Mouse (Mus musculus) gastrocnemius, postnatal 10 days (tissue): ENCODE results near the gene Nup50. TPM values are rescaled to one million over a fixed set of nuclear protein-coding genes. Genes with fewer than 3 reads are reported as not detected.
A peak's percentile ranks its signal among the peaks of the same experiment; 100 is the strongest.

Experiments used
- DNase-seq: peaks from one replicate; pipeline ENCODE4 v3.0.0; 2021; ENCODE audit warnings: mixed read lengths
- total RNA-seq, 2 experiments: library from RNA; stranded (reverse); gene quantifications; 2 replicates each; pipeline ENCODE4 v1.2.3; 2021

The Nup50 gene
- total RNA-seq, 2 experiments from 2014 or later, result 14.5 to 17.9 TPM

DNA sequence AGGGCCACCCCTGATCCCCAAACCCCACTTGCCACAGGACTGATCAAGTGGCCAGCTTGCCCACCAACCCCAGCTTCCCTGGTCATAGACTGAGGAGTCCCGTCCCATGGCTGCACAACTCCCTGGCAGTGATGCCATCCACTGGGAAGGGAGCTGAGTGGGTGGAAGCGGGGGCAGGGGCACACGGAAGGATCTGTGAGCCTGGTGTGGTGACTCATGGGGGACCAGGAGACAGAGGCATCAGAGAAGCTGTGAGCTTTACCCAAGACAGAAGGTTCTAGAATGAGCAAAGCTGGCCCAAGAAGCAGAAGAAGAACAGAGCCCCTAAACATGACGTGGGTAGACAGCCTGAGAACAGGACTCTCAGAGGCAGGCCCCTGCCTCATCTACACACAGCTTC lies 26.8 kb downstream of the Nup50 start:
- DNase-seq, result no peak

DNA sequence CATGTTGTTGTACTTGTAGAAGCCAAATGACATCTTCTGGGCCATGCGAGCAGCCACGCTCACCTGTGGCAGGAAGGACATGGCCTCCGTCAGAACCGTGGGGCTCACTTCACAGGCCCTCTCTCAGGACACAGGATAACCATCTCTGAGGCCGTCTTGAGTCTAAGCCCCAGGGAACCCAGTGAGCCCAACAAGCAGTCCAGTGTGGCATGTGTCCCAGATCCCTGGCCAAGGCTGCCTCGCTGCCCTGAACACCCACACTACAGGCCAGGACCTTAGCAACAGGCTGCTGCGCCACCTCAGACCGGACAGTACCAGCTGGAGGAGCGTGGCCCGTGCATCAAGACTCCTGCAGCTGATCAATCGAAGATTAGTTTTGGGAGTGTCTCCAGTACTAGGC lies 30.0 kb downstream of the Nup50 start:
- no peak for DNase-seq

DNA sequence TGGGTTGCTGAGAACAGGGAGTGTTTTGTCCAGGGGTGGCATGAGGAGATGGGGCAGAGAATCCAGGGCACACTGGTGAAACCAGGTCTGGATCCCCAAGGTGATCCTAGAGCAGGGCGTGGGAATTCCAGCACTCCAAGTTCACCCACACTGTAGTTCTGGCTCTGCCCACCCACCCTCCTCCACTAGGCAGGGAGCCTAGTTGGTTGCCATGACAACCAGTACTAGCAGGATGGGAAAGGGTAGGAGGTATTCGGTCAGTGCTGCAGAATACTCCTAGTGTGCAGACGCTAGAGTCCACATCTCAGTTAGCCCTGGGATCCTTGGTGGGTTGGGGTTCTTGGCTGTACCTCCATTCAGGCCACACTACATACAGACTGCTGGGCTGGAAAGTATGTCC lies 34.6 kb downstream of the Nup50 start:
- no peak for DNase-seq

DNA sequence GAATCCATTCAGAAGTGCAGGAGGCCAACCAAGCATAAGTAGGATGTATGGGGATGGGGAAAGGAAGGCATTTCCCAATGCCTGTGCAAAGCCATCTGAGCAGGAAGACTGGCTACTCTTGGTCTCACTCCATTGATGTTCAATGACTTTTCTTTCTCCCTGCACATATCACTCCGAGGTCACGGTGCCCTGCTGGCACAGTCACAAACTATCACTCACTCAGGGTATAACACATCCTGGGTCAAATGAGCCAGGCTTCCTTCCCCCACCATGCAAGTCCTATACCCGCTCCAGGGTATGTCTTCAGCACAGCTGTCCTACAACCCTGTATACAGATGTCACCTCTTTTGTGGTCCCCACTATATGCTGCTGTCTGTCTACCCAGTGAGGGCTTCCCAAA lies 35.1 kb downstream of the Nup50 start:
- no peak for DNase-seq

DNA sequence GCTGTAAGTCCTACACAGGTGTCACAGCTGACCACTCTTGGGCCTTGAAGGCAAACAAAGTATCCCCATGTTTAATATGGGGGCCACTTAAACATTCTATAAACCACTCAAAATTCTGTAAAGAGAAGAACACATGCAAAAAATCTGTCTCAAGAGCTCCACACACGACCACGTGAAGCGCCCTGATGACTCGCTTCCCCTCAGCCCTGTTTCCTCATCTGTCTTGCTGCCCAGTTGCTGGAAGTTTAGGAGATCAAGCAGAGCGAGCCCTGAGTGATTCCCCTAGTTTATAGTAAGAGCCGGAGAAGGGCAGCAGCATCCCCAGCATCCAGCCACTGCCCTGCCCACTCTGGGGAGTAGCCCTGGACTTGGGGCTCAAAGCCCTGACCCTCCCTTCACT lies 36.7 kb downstream of the Nup50 start:
- no peak for DNase-seq

DNA sequence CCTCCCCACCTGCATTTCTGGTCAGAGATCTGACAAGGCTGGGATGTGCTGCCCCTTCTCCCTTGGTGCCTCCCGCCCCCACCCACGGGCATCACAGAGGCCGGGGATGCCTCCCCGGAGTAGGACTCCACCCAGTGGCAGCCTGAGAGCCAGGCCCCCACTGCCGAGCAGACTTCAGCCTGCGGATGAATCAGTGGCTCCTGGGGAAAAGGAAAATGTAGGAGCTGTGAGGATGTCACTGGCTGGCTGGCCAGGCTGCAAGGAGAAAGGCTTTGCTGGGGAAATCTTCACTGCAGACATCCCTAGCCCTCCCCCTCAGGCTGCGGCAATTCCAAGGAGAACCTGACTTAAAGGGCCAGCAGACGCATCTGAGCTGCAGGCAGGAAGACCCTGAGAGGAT lies 37.5 kb downstream of the Nup50 start:
- peak; percentile 25 for DNase-seq

DNA sequence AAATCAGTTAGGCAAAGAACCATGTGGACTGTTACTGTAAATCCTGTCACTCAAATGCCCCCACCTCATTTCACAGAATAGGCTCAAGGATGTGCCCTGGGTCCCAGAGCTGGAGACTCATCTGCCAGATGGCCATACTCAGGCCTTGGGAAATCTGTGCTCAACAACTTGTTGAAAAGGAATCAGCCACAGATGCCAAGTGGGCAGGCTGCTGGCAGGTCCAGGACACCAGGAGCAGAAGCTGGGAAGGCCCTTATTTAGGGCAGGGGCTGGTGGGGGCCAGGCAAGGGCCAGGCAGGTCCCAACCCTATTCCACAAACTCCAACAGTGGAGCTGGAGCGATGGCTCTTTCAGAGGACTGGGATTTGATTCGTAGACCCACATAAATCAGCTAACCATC lies 39.3 kb downstream of the Nup50 start:
- DNase-seq, result no peak

DNA sequence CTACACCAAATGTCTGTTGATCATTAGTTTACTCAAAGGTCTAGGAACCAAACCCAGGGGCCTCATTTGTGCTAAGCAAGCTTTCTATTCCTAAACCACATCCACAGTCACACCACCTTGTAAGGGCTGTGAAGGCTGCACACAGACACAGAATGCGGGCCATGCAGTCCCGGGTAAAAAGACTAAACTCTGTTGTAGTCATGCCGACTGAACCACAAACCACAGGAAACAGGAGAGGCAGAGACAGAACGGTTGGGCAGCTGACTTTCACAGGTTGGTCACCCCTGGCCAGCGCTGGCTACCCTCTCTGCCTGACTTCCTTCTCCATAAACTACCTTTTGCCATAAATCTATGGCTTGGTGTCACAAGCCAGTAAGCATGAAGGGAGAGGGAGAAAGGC lies 41.6 kb downstream of the Nup50 start:
- no peak for DNase-seq

DNA sequence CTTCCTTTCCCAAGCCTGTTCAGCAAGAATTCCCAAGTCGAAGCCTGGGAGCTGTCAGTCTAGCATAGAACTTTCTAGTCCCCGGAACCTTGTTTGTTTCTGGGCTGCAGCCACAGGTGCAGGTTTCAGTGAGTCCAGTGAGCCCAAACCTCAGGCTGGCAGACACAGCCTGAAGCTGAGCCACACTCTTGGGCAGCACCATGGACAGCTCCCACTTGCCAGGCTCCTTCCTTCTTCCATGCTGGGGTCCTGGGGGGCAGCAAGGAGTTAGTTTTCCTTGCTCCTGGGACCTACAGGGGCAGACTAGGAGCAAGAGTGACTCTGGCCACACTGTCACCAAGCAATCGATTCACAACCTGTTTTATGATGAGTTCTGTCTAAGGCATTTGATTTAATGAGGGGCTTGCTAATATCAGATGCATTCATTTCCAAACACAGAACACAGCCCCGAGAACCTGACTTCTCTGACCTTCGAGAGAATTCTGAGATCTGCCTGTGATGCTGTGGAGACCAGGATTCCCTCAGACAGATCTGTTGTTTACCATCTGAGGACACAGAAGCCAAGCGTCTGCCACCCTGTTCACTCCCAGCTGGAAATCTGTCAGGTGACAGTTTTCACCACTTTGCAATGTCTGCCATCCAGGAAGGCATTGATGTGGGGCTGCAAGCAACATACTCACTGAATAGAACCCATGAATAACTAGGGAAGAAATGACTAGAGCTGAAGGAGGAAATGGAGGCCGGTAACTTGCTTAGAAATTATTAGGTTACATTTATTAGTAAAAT lies 42.6 kb downstream of the Nup50 start:
- peak; percentile 73 for DNase-seq

DNA sequence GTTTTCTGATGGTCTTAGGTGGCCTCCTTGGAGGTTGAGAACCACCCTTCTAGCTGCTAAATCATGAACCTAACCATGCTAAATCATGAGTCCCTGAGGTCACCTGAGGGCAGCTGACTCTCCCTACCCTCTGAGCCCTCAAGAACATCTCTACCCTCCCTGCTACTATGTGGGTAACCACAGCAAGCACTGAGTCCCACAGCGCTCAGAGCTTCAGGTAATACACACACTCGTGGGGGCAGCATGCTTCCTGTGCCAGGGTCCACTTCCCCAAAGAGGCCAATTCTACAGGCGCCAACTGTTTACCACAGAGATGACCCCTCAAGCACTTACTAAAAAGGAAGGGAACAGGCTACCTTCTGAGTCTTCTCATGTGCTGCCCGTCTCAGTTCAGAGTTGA lies 45.3 kb downstream of the Nup50 start:
- DNase-seq, result no peak

DNA sequence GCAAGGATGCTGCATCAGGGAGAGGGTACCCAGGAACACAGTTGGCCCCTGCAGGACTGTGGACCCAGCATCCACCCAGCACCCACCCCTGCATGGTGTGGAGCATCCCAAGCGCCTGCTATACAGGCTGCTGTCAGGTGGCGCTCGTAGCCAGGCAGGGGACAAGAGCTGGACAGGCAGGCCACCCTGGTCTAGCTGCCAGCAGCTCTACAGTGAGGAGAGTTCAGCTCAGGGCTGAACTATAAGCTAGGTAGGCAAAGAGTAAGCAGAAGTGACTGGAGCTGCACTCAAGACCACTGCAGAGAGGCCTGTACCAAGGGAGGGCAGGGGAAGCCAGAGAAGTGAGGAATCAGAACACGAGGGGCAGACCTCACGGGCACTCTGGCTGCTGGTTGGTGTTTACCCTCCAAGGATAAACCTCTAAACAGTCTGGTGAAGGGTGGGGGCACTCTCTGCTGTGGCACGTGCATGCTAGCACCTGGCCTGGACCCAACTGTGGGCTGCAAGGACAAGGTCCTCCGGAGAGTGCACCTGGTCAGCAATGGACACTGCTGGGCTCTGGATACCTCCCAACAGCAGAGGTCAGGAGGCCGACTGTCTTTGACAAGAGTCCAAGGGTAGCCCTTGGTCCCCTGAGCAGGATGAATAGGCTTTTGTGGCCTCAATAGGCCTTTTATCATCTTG lies 49.8 kb downstream of the Nup50 start:
- DNase-seq, result no peak

DNA sequence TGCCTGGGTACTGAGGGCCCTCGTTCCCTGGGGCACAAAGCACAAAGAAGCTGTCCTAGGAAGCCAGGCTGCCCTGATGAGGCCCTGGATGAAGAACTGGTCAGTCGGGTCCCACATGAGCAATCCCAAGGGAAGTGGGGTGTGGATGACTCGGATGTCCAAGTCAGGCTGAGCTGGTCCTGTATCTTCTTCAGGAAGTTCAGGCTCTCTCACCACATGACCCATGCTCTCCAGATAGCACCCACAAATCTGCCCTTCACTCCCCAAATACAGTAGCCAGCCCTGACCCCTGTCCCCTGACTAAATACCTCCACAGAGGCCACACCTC lies 50.3 kb downstream of the Nup50 start:
- DNase-seq, result no peak

DNA sequence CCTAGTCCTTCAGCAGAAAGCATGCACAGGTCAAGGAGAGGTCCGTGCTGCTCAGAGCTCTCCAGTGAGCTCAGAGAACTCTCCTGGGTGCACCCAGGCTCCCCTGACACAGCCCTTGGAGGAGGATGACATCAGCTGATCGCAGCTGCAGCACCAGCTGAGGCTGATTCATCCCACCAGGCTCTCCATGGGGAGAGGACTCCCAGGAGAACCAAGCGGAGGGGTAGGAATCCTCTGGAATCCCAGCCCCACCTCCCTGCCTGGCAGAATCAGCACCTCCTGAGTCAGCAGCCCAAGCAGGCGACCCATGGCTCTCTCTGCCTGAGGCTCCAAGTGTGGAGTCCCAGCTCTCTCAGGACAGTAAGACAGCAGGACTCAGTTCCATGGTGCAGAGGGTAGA lies 52.5 kb downstream of the Nup50 start:
- no peak for DNase-seq

DNA sequence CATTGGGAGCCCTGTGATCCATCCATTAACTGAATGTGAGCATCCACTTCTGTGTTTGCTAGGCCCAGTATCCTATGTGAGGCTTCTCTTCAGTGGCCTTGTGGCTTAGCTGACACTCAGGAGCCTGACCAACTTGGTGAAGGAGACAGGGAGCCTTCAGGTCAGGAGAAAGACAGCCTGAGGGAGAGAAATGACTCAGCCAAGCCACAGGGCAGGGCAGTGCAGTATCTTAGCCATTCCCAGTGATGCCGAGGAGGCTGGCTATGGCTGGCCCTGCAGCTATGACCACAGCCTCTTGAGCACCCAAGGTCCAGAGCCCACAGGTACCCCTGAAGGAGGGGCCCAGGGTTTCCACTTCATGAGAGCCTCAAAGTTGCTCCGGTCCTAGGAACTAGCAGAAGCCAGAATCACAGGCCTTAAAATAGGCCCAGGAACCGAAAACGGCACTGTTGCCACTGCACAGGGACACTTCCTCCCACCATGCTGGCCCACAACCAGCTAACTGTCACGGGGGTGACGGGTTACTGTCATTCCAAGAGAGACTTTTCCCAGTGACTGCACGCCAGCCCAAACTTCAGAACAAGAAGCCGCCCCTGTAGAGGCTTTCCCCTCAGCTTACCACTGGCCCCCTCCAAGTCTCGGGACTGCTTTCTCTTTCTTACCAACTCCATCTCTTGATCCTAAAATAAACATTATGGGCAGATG lies 58.5 kb downstream of the Nup50 start:
- DNase-seq, result no peak

DNA sequence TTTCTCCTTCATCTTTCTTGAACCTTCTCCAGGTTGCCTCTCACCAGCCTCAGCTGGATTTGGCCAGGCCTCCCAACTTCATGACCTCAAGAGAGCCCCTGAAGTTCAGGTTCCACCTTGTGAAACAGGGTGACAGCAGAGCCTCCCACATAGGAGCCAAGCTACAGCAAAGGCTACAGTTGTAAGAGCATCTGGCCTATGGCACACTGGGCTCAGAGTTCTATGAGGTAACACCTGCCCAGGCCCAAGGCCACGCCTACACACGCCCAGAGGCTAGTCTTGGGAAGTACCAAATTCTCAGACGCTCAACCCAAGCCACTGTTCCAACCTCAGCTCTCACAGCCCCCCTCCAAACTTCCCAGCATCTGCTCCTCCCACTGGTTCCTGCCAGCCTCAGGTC lies 59.7 kb downstream of the Nup50 start:
- DNase-seq, result no peak

DNA sequence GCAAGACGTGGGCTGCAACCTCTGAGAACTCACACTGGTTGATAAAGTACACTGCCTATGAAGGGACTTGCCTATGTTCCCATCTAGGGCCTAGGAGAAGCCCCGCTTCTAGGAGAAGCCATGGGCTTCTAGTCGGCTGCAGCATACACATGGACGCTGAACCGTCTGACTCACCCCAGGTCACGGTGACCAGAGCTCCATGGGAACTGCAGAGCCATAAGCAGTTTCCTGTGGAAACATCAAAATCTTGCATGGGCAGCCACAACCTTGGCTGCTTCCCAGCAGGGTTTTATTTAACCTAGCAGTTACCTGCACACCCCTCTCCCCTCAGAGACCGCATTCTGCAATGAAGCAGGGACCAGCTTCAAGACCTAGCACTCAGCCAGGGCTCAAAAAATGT lies 60.5 kb downstream of the Nup50 start:
- DNase-seq, result no peak

DNA sequence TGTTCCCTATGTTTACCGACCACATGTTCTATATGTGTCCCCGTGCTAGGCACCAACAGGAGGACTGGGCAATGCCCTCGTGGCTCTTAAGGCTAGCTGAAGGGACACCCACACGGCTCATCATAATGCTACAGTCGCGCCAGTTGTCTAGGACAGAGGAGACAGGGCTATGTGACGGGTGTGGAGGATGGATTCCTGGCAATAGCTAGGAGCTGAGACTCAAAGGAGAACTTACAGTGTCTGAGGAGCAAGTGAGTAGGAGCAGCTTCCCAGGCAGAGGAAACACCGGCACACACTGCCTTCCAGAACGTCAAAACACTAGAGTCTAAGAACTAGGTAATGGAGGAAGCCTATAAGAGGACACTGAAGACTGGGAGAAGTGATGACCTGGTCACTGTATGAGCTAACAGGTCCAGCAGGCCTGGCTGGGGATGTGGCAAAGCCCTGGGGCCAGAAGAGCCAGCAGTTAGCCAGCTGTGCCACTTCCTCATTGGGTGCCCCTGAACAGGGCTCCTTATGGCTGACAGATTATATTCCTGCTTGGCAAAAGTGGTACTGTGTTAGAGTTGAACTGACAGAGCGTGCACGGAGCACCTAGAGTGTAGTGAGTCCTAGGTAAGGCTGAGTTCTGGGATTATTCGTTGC lies 62.4 kb downstream of the Nup50 start:
- DNase-seq, result no peak

DNA sequence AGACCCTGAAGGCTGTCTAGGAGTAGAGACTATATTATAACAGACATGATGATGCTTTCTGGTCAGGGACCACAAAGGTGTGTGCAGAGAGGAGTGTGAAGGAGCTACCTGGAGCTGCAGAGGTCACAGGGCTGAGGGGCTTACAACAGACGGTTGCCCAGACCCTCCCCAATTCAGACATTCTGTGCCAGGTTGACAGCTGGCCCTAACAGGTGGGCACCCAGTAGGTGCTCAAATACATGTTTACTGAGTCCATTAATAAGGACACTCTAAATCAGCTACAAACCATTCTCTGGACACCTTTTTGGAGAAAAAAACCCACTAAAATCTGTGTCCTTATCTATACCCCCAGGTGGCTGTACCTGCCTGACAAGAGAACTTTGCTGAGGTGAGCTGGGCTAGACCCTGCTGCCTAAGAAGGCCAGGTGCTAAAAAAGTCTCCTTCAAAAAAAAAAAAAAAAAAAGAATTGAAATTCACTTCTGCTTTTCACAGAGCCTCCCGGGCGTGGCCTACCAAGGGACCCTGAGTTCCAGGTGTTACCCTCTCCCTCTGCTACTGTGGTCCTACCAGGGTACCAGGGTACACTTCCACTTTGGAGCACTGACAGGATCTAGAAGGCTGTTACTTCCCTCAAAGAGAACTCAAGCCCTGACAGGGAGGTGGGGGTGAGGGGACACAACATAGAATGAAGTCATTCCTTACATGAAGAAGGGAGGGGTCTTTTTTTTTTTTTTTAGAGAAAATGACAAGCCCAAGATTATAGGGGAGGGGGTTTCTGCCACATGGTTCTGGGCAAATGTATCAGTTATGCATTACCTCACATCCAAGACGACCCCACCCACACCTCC lies 63.2 kb downstream of the Nup50 start:
- DNase-seq, result no peak

DNA sequence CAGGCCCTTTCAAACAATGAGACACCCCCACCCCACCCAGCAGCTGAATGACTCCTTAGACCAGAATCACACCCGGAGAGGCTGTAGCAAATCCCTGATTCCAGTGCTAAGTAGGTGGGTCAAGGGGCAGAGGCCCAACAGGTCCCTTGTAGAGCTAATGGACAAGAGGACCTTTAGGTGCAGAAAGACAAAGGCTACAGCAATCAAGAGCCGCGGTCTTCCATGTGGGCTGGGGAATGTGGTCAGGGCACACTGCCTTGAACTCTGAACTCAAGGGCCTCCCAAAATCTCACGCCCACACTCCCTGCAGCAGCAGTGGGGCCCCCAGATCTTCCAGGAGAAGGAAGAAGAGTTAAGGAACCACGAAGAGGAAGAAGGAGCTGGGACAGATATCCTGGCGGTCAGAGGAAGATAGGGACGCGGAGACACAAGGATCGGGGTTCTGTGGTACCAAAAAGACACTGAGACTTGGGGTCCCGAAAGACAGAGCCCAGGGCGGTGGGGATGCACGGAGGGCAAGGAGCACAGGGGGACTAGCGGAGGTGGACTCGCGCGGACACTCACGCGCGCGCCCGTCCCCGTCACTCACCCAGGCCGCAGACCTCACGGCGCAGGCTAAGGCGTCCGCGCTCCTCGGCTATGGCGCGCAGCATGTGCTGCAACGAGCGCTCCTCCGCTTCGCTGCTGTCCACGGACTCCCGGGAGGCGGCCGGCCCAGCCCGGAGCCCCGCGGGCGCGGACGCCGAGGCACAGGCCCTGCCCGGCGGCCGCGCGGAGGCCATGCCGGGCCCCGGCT lies 64.0 kb downstream of the Nup50 start:
- peak; percentile 54 for DNase-seq

DNA sequence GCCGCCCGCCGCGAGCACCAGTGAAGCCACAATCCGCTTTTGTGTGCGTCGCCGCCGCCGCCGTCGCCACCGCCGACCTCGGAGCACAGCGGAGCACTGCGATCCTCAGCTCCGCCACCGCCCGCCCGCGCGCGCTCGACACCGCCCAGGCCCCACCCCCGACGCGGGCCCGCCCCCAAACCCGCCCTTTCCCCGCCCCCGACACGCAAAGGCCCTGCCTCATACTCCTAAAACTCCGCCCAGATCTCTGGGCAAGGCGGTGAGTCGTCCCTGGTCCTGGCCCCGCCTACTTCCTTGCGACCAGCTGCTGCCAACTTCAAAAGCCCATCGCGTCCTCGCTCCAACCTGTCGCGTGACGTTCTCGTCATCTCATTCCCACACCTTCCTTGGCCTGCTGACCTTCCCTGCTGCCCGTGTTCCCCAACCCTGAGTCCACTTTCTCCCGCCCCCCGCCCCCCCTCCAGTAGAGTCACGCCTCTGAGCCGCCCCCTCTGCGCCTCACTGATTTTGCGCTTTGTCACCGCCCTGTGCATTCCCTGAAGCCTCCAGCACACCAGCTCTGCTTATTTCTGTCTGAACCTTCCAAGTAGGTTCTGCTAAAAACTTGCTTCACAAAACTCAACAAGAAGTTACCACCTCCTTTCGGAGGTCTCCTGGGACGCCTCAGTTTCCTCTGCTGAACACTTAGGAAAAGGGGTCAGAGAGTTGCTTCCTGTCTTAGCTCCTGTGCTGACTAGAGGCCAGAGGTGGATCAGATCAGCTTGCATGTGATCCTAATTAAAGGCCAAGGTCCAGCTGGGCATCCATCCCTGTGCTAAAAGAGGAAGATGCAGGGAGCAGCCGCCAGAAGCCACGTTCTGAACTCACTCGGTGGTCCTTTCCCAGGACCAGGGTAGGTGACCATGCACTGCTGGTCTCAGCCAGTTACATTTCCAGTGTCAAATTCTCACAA lies 64.9 kb downstream of the Nup50 start, which contains the start of gene 5031439G07Rik:
TSS of gene 5031439G07Rik (minus strand) at position 678 of the 952 bp plus-strand sequence.
- DNase-seq, result peak; percentile 84
